Mouse (Mus musculus) gastrocnemius, adult 8-10 months (tissue): Measurements from ENCODE around the gene Sytl3. TPM values are rescaled to one million over a fixed set of nuclear protein-coding genes. Genes with fewer than 3 reads are reported as not detected.

Source experiments
- DNase-seq, 2 experiments: peaks; one replicate each; pipeline ENCODE4 v3.0.0; 2022; ENCODE audit warnings: low spot score in 2 of 2
- total RNA-seq, 4 experiments: library from RNA; stranded (reverse); gene quantifications; 2 replicates each; pipeline ENCODE4 v1.2.4; 2022

Gene Sytl3
- total RNA-seq, 4 experiments from 2014 or later, result 0.51 TPM; not detected in 3

GRCm38 (mm10) chr17:6751221-6751859 is 92.4 kb downstream of the Sytl3 start:
- no peak for DNase-seq

- DNase-seq, result no peak
Measured at GRCm38 (mm10) chr17:6752375-6752774, 93.5 kb downstream of the Sytl3 start.

- DNase-seq, result no peak
Measured at GRCm38 (mm10) chr17:6755176-6755575, 96.3 kb downstream of the Sytl3 start.

GRCm38 (mm10) chr17:6755873-6756272 is 97.0 kb downstream of the Sytl3 start:
- DNase-seq, result no peak

GRCm38 (mm10) chr17:6757902-6758301 is 99.0 kb downstream of the Sytl3 start:
- DNase-seq, result no peak

GRCm38 (mm10) chr17:6758845-6759244 is 100.0 kb downstream of the Sytl3 start:
- DNase-seq, result no peak

- DNase-seq, result no peak
Measured at GRCm38 (mm10) chr17:6759717-6760292, 100.9 kb downstream of the Sytl3 start.

GRCm38 (mm10) chr17:6763513-6764226 is 104.8 kb downstream of the Sytl3 start:
- DNase-seq, result no peak

- DNase-seq, result no peak
Measured at GRCm38 (mm10) chr17:6764227-6764593, 105.3 kb downstream of the Sytl3 start.

- no peak for DNase-seq
Measured at GRCm38 (mm10) chr17:6764730-6765129, 105.8 kb downstream of the Sytl3 start.

GRCm38 (mm10) chr17:6765886-6766285 is 107.0 kb downstream of the Sytl3 start:
- DNase-seq, result no peak

- no peak for DNase-seq
Measured at GRCm38 (mm10) chr17:6766823-6767222, 107.9 kb downstream of the Sytl3 start.

GRCm38 (mm10) chr17:6767771-6768170 is 108.9 kb downstream of the Sytl3 start:
- no peak for DNase-seq

- DNase-seq, result no peak
Measured at GRCm38 (mm10) chr17:6768301-6768788, 109.5 kb downstream of the Sytl3 start.

GRCm38 (mm10) chr17:6769602-6770001 is 110.7 kb downstream of the Sytl3 start:
- no peak for DNase-seq

GRCm38 (mm10) chr17:6771661-6772489 is 113.0 kb downstream of the Sytl3 start:
- DNase-seq, result no peak

GRCm38 (mm10) chr17:6772490-6772773 is 113.5 kb downstream of the Sytl3 start:
- no peak for DNase-seq

- no peak for DNase-seq
Measured at GRCm38 (mm10) chr17:6773249-6773966, 114.5 kb downstream of the Sytl3 start.

GRCm38 (mm10) chr17:6775221-6775620 is 116.3 kb downstream of the Sytl3 start:
- DNase-seq, result no peak

- DNase-seq, result no peak
Measured at GRCm38 (mm10) chr17:6775671-6776070, 116.8 kb downstream of the Sytl3 start.

GRCm38 (mm10) chr17:6776123-6776522 is 117.2 kb downstream of the Sytl3 start:
- no peak for DNase-seq
